Mouse (Mus musculus): ENCODE measurements around the gene Csta1.

Gene Csta1

GRCm38 (mm10) chr16:36071071-36071449 is 60.0 kb downstream of the Csta1 start:
- no peak for DNase-seq (ENCODE audit: low read depth)

Data from 416B (cell line).